Mouse (Mus musculus) ES-E14 (cell line): ENCODE measurements around the gene Cnpy3. TPM values are rescaled to one million over a fixed set of nuclear protein-coding genes. Genes with fewer than 3 reads are reported as not detected.

Experiments used
- DNase-seq: peaks from one replicate; pipeline ENCODE4 v3.0.0-alpha.2; 2013; ENCODE audit warnings: low read depth, low spot score
- H3K27ac ChIP-seq: 2 replicates; pipeline ENCODE4 v1.5.1; 2012; ENCODE audit warnings: low read depth, mild to moderate bottlenecking, low read length, moderate library complexity, mixed read lengths; ENCODE audit not compliant: poor library complexity, insufficient read depth, severe bottlenecking
- H3K36me3 ChIP-seq: 2 replicates; pipeline ENCODE4 v1.6.1; 2012; ENCODE audit warnings: mild to moderate bottlenecking, low read length, moderate library complexity, mixed read lengths; ENCODE audit not compliant: control insufficient read depth, poor library complexity, insufficient read depth, severe bottlenecking
- H3K4me1 ChIP-seq, 2 experiments: fragments of 150-350 bp in 1 of 2; sonication (generic) in 1 of 2; 2 replicates each; pipeline ENCODE4 v1.6.1; 2012; ENCODE audit warnings: low read length in 2 of 2, mild to moderate bottlenecking in 1 of 2, mixed read lengths in 1 of 2; ENCODE audit not compliant: control insufficient read depth in 2 of 2, insufficient read depth in 2 of 2, poor library complexity in 1 of 2
- H3K4me3 ChIP-seq, 2 experiments: fragments of 150-350 bp in 1 of 2; sonication (generic) in 1 of 2; 2 replicates each; pipeline ENCODE4 v1.5.1; 2012; ENCODE audit warnings: low read length in 2 of 2, low read depth in 1 of 2, mild to moderate bottlenecking in 1 of 2, mixed read lengths in 1 of 2; ENCODE audit not compliant: insufficient read depth in 1 of 2, poor library complexity in 1 of 2, severe bottlenecking in 1 of 2
- H3K9ac ChIP-seq: 2 replicates; pipeline ENCODE4 v1.6.1; 2012; ENCODE audit warnings: low read depth, mild to moderate bottlenecking, low read length, mixed read lengths; ENCODE audit not compliant: poor library complexity, insufficient read depth, severe bottlenecking
- H3K9me3 ChIP-seq: fragments of 150-350 bp; sonication (generic); 2 replicates; pipeline ENCODE4 v1.6.1; 2012; ENCODE audit warnings: low read depth, mild to moderate bottlenecking, low read length; ENCODE audit not compliant: control insufficient read depth, insufficient read depth
- CHD2 ChIP-seq: IDR thresholded peaks from 2 replicates; pipeline ENCODE4 v1.6.1; 2014; ENCODE audit warnings: mild to moderate bottlenecking, low read depth, low read length, inconsistent platforms
- HCFC1 ChIP-seq: IDR thresholded peaks from 2 replicates; pipeline ENCODE4 v1.6.1; 2012; ENCODE audit warnings: low read length, inconsistent platforms, borderline replicate concordance; ENCODE audit not compliant: insufficient read depth
- MAFK ChIP-seq: IDR thresholded peaks from 2 replicates; pipeline ENCODE4 v1.6.1; 2014; ENCODE audit warnings: mild to moderate bottlenecking, low read depth, low read length, inconsistent platforms; ENCODE audit not compliant: insufficient read depth
- ZC3H11A ChIP-seq: IDR thresholded peaks from 2 replicates; pipeline ENCODE4 v1.6.1; 2012; ENCODE audit warnings: low read depth, mild to moderate bottlenecking, inconsistent platforms, low read length, borderline replicate concordance
- ZNF384 ChIP-seq: IDR thresholded peaks from 2 replicates; pipeline ENCODE4 v1.6.1; 2012; ENCODE audit warnings: low read depth, low read length, inconsistent platforms
- in situ Hi-C, 2 experiments: fragments of 600-800 bp; cut with MboI; formaldehyde crosslinking; loops; one replicate each; pipeline ENCODE4 v1.15.1; 2025; ENCODE audit warnings: low sequenced_read_pairs in 2 of 2, inconsistent platforms in 1 of 2; ENCODE audit not compliant: unreplicated experiment in 2 of 2
- total RNA-seq: library from RNA; depleted of rRNA; stranded (reverse); fragments of 300-350 nt; gene quantifications from 2 replicates; pipeline ENCODE4 v1.2.3, GENCODE M21; 2012

The Cnpy3 gene
- total RNA-seq, 1 experiment = 69.7 TPM

GRCm38 (mm10) chr17:46774131-46774472 lies 22.1 kb upstream of the Cnpy3 start:
- TF ChIP-seq CHD2 (no peak), MAFK (no peak), ZNF384 (no peak), HCFC1 (no peak), ZC3H11A (no peak)
- Histone ChIP-seq H3K4me1 (peaks cover 0 to 9% of the 10 kb centered on the region in 2 experiments; a peak in 3 of 4 replicates), H3K9ac (no peak overlapping the region), H3K9me3 (no peaks in the 10 kb centered on the region), H3K27ac (no peak overlapping the region), H3K36me3 (peaks cover 42% of the 10 kb centered on the region), H3K4me3 (no peak overlapping the region)
- in situ Hi-C loops = no loop called here
- DNase-seq = no peak

- H3K4me3 ChIP-seq = peak overlapping the region; percentile 76 to 100
- DNase-seq = no peak
- peak overlapping the region; percentile 99 for H3K9ac ChIP-seq
- no peaks in the 10 kb centered on the region for H3K9me3 ChIP-seq
- no peak for TF ChIP-seq HCFC1
- no peak for TF ChIP-seq MAFK
- in situ Hi-C loops = no loop called here
- peaks cover 0 to 6% of the 10 kb centered on the region in 2 experiments; a peak in 3 of 4 replicates for H3K4me1 ChIP-seq
- peak overlapping the region; percentile 87; the same call in 1 of the 2 replicates for H3K27ac ChIP-seq
- H3K36me3 ChIP-seq = peaks cover 36% of the 10 kb centered on the region
Measured at GRCm38 (mm10) chr17:46773278-46774130, 21.5 kb upstream of the Cnpy3 start.

DNA sequence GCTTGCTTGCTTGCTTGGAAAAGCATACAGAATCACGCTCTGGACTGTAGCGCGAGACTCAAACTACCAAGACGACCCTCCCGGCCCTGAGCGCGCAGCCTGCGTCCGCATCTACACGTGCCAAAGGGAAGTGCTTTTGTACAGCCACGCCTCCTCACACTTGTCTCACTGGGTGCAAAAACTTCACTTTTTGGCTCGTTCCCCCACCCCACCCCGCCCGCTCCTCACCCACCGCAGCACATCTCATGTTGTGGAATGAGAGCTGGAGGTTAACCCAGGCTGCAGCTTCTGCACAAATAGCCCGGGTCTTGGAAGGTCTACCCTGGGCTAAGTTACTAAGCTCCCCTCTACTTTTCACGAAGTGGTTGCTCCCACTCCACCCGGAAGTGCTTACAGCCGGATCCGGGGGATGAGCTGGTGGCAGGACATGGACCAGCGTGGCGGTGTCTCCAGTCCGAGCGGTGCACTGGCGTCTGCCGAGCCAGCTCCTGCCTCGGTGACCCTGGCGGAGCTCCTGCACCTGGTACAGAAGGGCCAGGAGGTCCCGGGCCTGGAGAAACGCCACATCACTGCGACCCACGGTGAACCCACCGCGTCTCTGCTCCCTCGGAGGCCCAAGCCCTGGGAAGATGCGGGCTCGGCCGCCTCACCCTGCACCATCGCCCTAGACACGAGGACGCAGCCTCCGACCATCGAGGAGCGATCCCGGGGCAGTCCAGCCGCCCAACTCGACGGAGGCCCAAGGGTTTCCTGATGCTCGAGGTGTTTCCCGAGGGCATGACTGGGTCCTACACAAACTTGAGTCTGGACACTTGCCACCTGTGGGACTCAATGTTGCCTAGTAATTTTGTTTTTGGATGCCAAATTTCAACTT lies 20.6 kb upstream of the Cnpy3 start, which contains the start of gene 2310039H08Rik:
TSS of gene 2310039H08Rik (plus strand) at position 232 of the 874 bp plus-strand sequence.
- Histone ChIP-seq H3K36me3 (peaks cover 27% of the 10 kb centered on the region), H3K4me3 (peak within 1 kb of the TSS; percentile 76 to 100), H3K4me1 (peaks cover 0 to 13% of the 10 kb centered on the region in 2 experiments; a peak in 3 of 4 replicates), H3K27ac (peak within 1 kb of the TSS; percentile 87), H3K9me3 (no peaks in the 10 kb centered on the region), H3K9ac (peak within 1 kb of the TSS; percentile 99)
- peak; percentile 88 for DNase-seq
- TF ChIP-seq HCFC1 (peak; percentile 70; the same call in 1 of the 2 replicates), CHD2 (no peak; the same call in 1 of the 2 replicates)
- in situ Hi-C loops = no loop called here

- in situ Hi-C loops = no loop called here
- Histone ChIP-seq H3K27ac (no peak overlapping the region), H3K36me3 (peaks cover 21% of the 10 kb centered on the region), H3K9me3 (no peaks in the 10 kb centered on the region), H3K4me3 (peak overlapping the region; percentile 76 to 100), H3K9ac (peak overlapping the region; percentile 18; the same call in 1 of the 2 replicates), H3K4me1 (peaks cover 0 to 13% of the 10 kb centered on the region in 2 experiments; a peak in 3 of 4 replicates)
- no peak for TF ChIP-seq ZNF384
- no peak for TF ChIP-seq ZC3H11A
- TF ChIP-seq MAFK = no peak
- TF ChIP-seq HCFC1 = no peak
- TF ChIP-seq CHD2 = no peak; the same call in 1 of the 2 replicates
- DNase-seq = no peak
Measured at GRCm38 (mm10) chr17:46772038-46772403, 20.0 kb upstream of the Cnpy3 start.
